Comparison of ENCODE assay signal across 9 mouse cellular contexts in genomic region chr7:27654607-27655276, GRCm38 (mm10). TPM values are rescaled to one million over a fixed set of nuclear protein-coding genes. Genes with fewer than 3 reads are reported as not detected.
DNase-seq lines count a peak whose midpoint lies in the region; ATAC-seq and TF ChIP-seq lines count a peak whose summit lies in the region.
"Had no signal": no experiment of that assay in that cellular context is flagged by ENCODE, and none has a peak within 500 bp of the region (broad histone marks: within the 10 kb centered on the region; RNA-seq: fewer than 3 reads in every experiment).

No protein-coding gene starts in this region.

- H3K4me3 ChIP-seq in heart, adult 2 months: no peak overlapping the region
- no peak overlapping the region for H3K4me3 ChIP-seq in heart, embryonic 11.5 days (ENCODE audit: low read depth, low read length)
- H3K4me3 ChIP-seq in bone marrow macrophage, adult 2 months (ENCODE audit: insufficient read depth, low read length): no peak overlapping the region
- peak overlapping the region; percentile 75 for H3K4me3 ChIP-seq in midbrain, embryonic 16.5 days (ENCODE audit: low read depth, low read length)
- H3K4me3 ChIP-seq in heart, embryonic 10.5 days: no peak overlapping the region

- peak; percentile 72 for TF ChIP-seq CTCF in heart, adult 2 months (IDR thresholded peaks at IDR 0.05)
- peak; percentile 78 for TF ChIP-seq CTCF in bone marrow macrophage, adult 2 months (IDR thresholded peaks at IDR 0.05; ENCODE audit: low read depth, low read length)

- no peak overlapping the region for H3K4me2 ChIP-seq in heart, embryonic 11.5 days
- peak overlapping the region; percentile 64 for H3K4me2 ChIP-seq in midbrain, embryonic 16.5 days (ENCODE audit: low read length)

- H3K4me1 ChIP-seq in heart, adult 2 months (ENCODE audit: control insufficient read depth, insufficient read depth, low read length): no peaks in the 10 kb centered on the region
- peaks cover 9% of the 10 kb centered on the region for H3K4me1 ChIP-seq in heart, embryonic 11.5 days (ENCODE audit: control insufficient read depth, insufficient read depth, low read length)
- H3K4me1 ChIP-seq in bone marrow macrophage, adult 2 months (ENCODE audit: control insufficient read depth, insufficient read depth, low read length): peaks cover 3% of the 10 kb centered on the region; the same call in 1 of the 2 replicates
- H3K4me1 ChIP-seq in midbrain, embryonic 16.5 days (ENCODE audit: control insufficient read depth, insufficient read depth, low read length): peaks cover 26% of the 10 kb centered on the region
- H3K4me1 ChIP-seq in heart, embryonic 10.5 days: peaks cover 16% of the 10 kb centered on the region

- no peaks in the 10 kb centered on the region; the same call in 1 of the 2 replicates for H3K27me3 ChIP-seq in heart, adult 2 months (ENCODE audit: control insufficient read depth, insufficient read depth, low read length)
- H3K27me3 ChIP-seq in heart, embryonic 11.5 days (ENCODE audit: control insufficient read depth, insufficient read depth, low read length): peaks cover 86% of the 10 kb centered on the region
- H3K27me3 ChIP-seq in midbrain, embryonic 16.5 days (ENCODE audit: control insufficient read depth, insufficient read depth, low read depth, low read length): no peaks in the 10 kb centered on the region
- H3K27me3 ChIP-seq in heart, embryonic 10.5 days (ENCODE audit: insufficient read depth, poor library complexity, severe bottlenecking): peaks cover 85% of the 10 kb centered on the region

- no peak overlapping the region for H3K27ac ChIP-seq in heart, adult 2 months
- H3K27ac ChIP-seq in heart, embryonic 11.5 days (ENCODE audit: low read depth, low read length): no peak overlapping the region
- no peak overlapping the region for H3K27ac ChIP-seq in bone marrow macrophage, adult 2 months (ENCODE audit: insufficient read depth, low read depth, low read length)
- H3K27ac ChIP-seq in midbrain, embryonic 16.5 days (ENCODE audit: low read length): peak overlapping the region; percentile 95
- no peak overlapping the region for H3K27ac ChIP-seq in heart, embryonic 10.5 days

- intact Hi-C loops in heart, adult 2 months (cut with DNase I): loop anchor here (5.0 kb wide), 1 partner anchor 73 kb away; no protein-coding TSS in a partner anchor

- H3K36me3 ChIP-seq in heart, adult 2 months (ENCODE audit: control insufficient read depth, insufficient read depth, low read length): no peaks in the 10 kb centered on the region
- H3K36me3 ChIP-seq in heart, embryonic 11.5 days (ENCODE audit: control insufficient read depth, insufficient read depth, low read length): no peaks in the 10 kb centered on the region; the same call in 1 of the 2 replicates
- H3K36me3 ChIP-seq in midbrain, embryonic 16.5 days (ENCODE audit: control insufficient read depth, insufficient read depth, low read length): peaks cover 11% of the 10 kb centered on the region
- H3K36me3 ChIP-seq in heart, embryonic 10.5 days: peaks cover 4% of the 10 kb centered on the region; the same call in 1 of the 2 replicates

- no peak for TF ChIP-seq EP300 in heart, adult 2 months (IDR thresholded peaks at IDR 0.05; ENCODE audit: insufficient read depth, low read depth, low read length)

- ATAC-seq in heart, embryonic 11.5 days (replicated peaks; ENCODE audit: insufficient number of reproducible peaks, low FRiP score, low TSS enrichment): no peak
- 0 out of 2 replicates have a peak, but pooled peaks have one; percentile 10 for ATAC-seq in midbrain, embryonic 16.5 days
- no peak for ATAC-seq in monocyte, adult 5-6 weeks (replicated peaks; ENCODE audit: insufficient number of reproducible peaks, low FRiP score, low TSS enrichment, poor library complexity, severe bottlenecking)

- no peak for TF ChIP-seq POLR2A in heart, adult 2 months (IDR thresholded peaks at IDR 0.05; ENCODE audit: insufficient read depth, low read depth, low read length)
- no peak for TF ChIP-seq POLR2A in bone marrow macrophage, adult 2 months (IDR thresholded peaks at IDR 0.05; ENCODE audit: borderline replicate concordance, low read depth, low read length)

- no peaks in the 10 kb centered on the region for H3K79me2 ChIP-seq in heart, adult 2 months (replicated peaks; ENCODE audit: control insufficient read depth, insufficient read depth, low read length)

- DNase-seq in heart, adult 2 months: no peak
- peak; percentile 49 to 56 for DNase-seq in frontal cortex, postnatal 14 days (ENCODE audit: low spot score in 2 of 2)
- peak; percentile 46 to 52 for DNase-seq in layer of hippocampus, postnatal 36 days
- DNase-seq in heart, embryonic 10.5 days (ENCODE audit: low spot score): no peak

- WGBS in heart, adult 2 months: 55% methylated on average over 20 of the region's 20 CpGs
- WGBS in heart, embryonic 11.5 days (ENCODE audit: insufficient replicate concordance): 51% methylated on average over 20 of the region's 20 CpGs
- 63% methylated on average over 20 of the region's 20 CpGs for WGBS in midbrain, embryonic 16.5 days
- 58% methylated on average over 20 of the region's 20 CpGs for WGBS in heart, embryonic 10.5 days

- H3K9me3 ChIP-seq in heart, embryonic 11.5 days (replicated peaks; ENCODE audit: control insufficient read depth, low read length): no peaks in the 10 kb centered on the region
- H3K9me3 ChIP-seq in midbrain, embryonic 16.5 days (replicated peaks; ENCODE audit: control insufficient read depth, low read length, poor library complexity, severe bottlenecking): no peaks in the 10 kb centered on the region
- H3K9me3 ChIP-seq in heart, embryonic 10.5 days: no peaks in the 10 kb centered on the region

- no peak overlapping the region for H3K9ac ChIP-seq in heart, adult 2 months (ENCODE audit: low read depth, low read length)
- no peak overlapping the region for H3K9ac ChIP-seq in heart, embryonic 11.5 days (ENCODE audit: low read depth, low read length)
- peak overlapping the region; percentile 89 for H3K9ac ChIP-seq in midbrain, embryonic 16.5 days (ENCODE audit: low read depth, low read length)

RNA-seq across cellular contexts. Expression of gene Ttc9b, which starts 1.0 kb away (rescaled TPM):
- total RNA-seq in heart, adult 2 months (2021): not detected
- polyA plus RNA-seq in heart, adult 2 months (2012; rRNA removed): not detected in 2 replicates
- polyA plus RNA-seq in heart, embryonic 11.5 days (2014; fragmentation: Nextera tagmentation; extraction: Ambion mirVana): not detected in 2 replicates
- not detected in 2 replicates for polyA plus RNA-seq in bone marrow macrophage, adult 2 months (2012; ENCODE audit: insufficient read depth, insufficient read length, missing spikeins)
- total RNA-seq in layer of hippocampus, postnatal 36 days (2021): 10 to 100 TPM; 45.8 to 48.2 TPM
- polyA plus RNA-seq in midbrain, embryonic 16.5 days (2015; fragmentation: Nextera tagmentation; extraction: Ambion mirVana): 75.0 and 84.4 TPM in 2 replicates
- not detected in 3 replicates for total RNA-seq in monocyte, adult 5-6 weeks (2017)
- not detected in 2 replicates for polyA plus RNA-seq in heart, embryonic 10.5 days (2016; fragmentation: Nextera tagmentation; extraction: Ambion mirVana)
- total RNA-seq: heart, postnatal 36 days had no signal

RNA-seq across cellular contexts. Expression of gene Map3k10, which starts 19.7 kb away (rescaled TPM):
- 10 to 100 TPM; 20.6 to 21.7 TPM for total RNA-seq in heart, adult 2 months (2021)
- polyA plus RNA-seq in heart, adult 2 months (2012; rRNA removed): 13.5 and 14.6 TPM in 2 replicates
- 3.0 and 3.6 TPM in 2 replicates for polyA plus RNA-seq in heart, embryonic 11.5 days (2014; fragmentation: Nextera tagmentation; extraction: Ambion mirVana)
- polyA plus RNA-seq in bone marrow macrophage, adult 2 months (2012; ENCODE audit: insufficient read depth, insufficient read length, missing spikeins): 12.2 and 12.6 TPM in 2 replicates
- 100 to 1,000 TPM; 177 to 185 TPM for total RNA-seq in layer of hippocampus, postnatal 36 days (2021)
- 15.4 and 16.9 TPM in 2 replicates for polyA plus RNA-seq in midbrain, embryonic 16.5 days (2015; fragmentation: Nextera tagmentation; extraction: Ambion mirVana)
- 3.2 to 18.5 TPM (median 4.4 TPM) in 3 replicates for total RNA-seq in monocyte, adult 5-6 weeks (2017)
- polyA plus RNA-seq in heart, embryonic 10.5 days (2016; fragmentation: Nextera tagmentation; extraction: Ambion mirVana): 4.5 and 10.6 TPM in 2 replicates

RNA-seq across cellular contexts. Expression of gene Zfp607b, which starts 34.4 kb away (rescaled TPM):
- total RNA-seq in heart, adult 2 months (2021): under 1 TPM; 0.42 to 0.52 TPM
- polyA plus RNA-seq in heart, adult 2 months (2012; rRNA removed): 0.18 and 0.20 TPM in 2 replicates
- polyA plus RNA-seq in heart, embryonic 11.5 days (2014; fragmentation: Nextera tagmentation; extraction: Ambion mirVana): 1.7 and 3.1 TPM in 2 replicates
- 4.8 and 5.6 TPM in 2 replicates for polyA plus RNA-seq in bone marrow macrophage, adult 2 months (2012; ENCODE audit: insufficient read depth, insufficient read length, missing spikeins)
- 10 to 100 TPM; 10.0 to 10.3 TPM for total RNA-seq in layer of hippocampus, postnatal 36 days (2021)
- 16.7 and 19.1 TPM in 2 replicates for polyA plus RNA-seq in midbrain, embryonic 16.5 days (2015; fragmentation: Nextera tagmentation; extraction: Ambion mirVana)
- total RNA-seq in monocyte, adult 5-6 weeks (2017): 0.58 to 1.4 TPM in 2 of 3 replicates, not detected in the other
- polyA plus RNA-seq in heart, embryonic 10.5 days (2016; fragmentation: Nextera tagmentation; extraction: Ambion mirVana): 1.6 and 2.5 TPM in 2 replicates

Comparison
In these comparisons a context has a peak if more than half of its experiments do, and no peak if none do; other contexts are left out.
1. DNase-seq: peak in frontal cortex, postnatal 14 days (2 of 2) and layer of hippocampus, postnatal 36 days (2 of 2); none in heart, adult 2 months (0 of 2) and heart, embryonic 10.5 days (single experiment).
2. RNA of gene Ttc9b, which starts 1.0 kb away (polyA plus RNA-seq): 75.0 to 84.4 TPM in midbrain, embryonic 16.5 days; not detected in heart, embryonic 10.5 days, not detected in heart, adult 2 months, not detected in heart, embryonic 11.5 days and not detected in bone marrow macrophage, adult 2 months; every median in the first group is over 10 times any median in the second.